Mouse (Mus musculus): ENCODE results near the gene Fry.

DNA sequence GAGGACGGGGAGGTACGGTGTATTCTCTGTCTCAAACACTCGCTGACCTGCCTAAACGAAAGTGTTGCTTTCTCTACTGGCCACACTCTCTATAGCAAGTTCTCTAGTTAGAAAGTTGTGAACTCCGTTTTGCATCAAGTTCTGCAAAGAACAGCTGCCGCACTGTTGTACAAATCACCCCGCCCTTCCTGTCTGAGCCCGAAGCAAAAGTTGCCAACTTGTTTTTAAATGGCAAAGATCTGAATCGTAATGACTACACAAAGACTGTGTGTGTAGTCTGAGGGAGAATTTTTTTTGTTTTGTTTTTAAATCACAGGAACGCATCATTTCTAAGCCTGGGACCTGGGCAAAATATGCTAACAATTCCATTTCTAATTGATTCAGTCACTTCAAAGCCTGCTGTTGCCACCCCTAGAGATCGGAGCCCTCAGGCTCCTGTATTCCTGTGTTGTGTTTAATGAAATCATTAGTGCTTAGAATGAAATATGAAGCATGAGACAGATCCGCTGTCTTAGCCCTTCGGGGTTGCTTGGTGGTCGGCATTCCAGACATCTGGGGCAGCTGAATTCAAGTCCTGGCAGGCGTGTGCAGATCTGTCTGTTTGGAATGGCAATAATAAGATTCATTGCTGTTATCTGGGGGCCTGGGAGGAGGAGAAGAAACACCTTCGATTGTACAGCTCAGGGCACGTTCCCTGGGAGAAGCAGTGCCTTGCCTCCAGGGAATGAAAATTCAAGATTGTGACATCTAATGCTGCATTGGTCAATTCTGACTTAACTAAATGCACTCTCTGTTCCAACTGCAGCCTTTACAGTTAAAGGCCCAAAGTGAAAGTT is 339.7 kb downstream of the Fry start:
- TF ChIP-seq CTCF (IDR thresholded peaks at IDR 0.05; ENCODE audit: low read depth, low read length) (no peak), POLR2A (IDR thresholded peaks at IDR 0.05; ENCODE audit: borderline replicate concordance, low read depth, low read length) (no peak)

Data from bone marrow macrophage, adult 2 months (primary cell).